Mouse (Mus musculus) brain, adult 2 months (tissue): Measurements from ENCODE around the gene Wbp1.

Source experiments
- DNase-seq: peaks from one replicate; pipeline ENCODE4 v3.0.0; 2011; ENCODE audit warnings: low read depth, low spot score

Gene Wbp1

GRCm38 (mm10) chr6:83116373-83117164, 4.8 kb downstream of the Wbp1 start:
- DNase-seq: no peak

- DNase-seq: no peak
Observed at GRCm38 (mm10) chr6:83115682-83116372, 5.5 kb downstream of the Wbp1 start.

- peak; percentile 95 for DNase-seq
Observed at GRCm38 (mm10) chr6:83115011-83115671, 6.2 kb downstream of the Wbp1 start, which contains the start of gene Mogs. Gene Mogs, plus strand, starts transcription at chr6:83115496.

GRCm38 (mm10) chr6:83111510-83112136, 9.7 kb downstream of the Wbp1 start:
- no peak for DNase-seq

- peak; percentile 90 for DNase-seq
Observed at GRCm38 (mm10) chr6:83108762-83109668, 12.3 kb downstream of the Wbp1 start, which contains the start of gene Mrpl53. Gene Mrpl53, plus strand, starts transcription at chr6:83109040.

GRCm38 (mm10) chr6:83107566-83108400, 13.6 kb downstream of the Wbp1 start:
- DNase-seq: peak; percentile 83

GRCm38 (mm10) chr6:83104158-83104557, 17.2 kb downstream of the Wbp1 start:
- peak; percentile 74 for DNase-seq

- DNase-seq: no peak
Observed at GRCm38 (mm10) chr6:83103130-83103650, 18.2 kb downstream of the Wbp1 start.

- DNase-seq: peak; percentile 74
Observed at GRCm38 (mm10) chr6:83101688-83102556, 19.4 kb downstream of the Wbp1 start.

- DNase-seq: peak; percentile 98
Observed at GRCm38 (mm10) chr6:83101316-83101687, 20.1 kb downstream of the Wbp1 start, which contains the start of the genes Ccdc142 and Gm42688. Gene Ccdc142, plus strand, starts transcription at chr6:83101601. Gene Gm42688, plus strand, starts transcription at chr6:83101617.

GRCm38 (mm10) chr6:83098411-83098810, 22.9 kb downstream of the Wbp1 start:
- DNase-seq: no peak

GRCm38 (mm10) chr6:83095968-83096367, 25.4 kb downstream of the Wbp1 start:
- DNase-seq: no peak

GRCm38 (mm10) chr6:83092416-83093127, 28.8 kb downstream of the Wbp1 start:
- no peak for DNase-seq

- no peak for DNase-seq
Observed at GRCm38 (mm10) chr6:83087926-83088260, 33.5 kb downstream of the Wbp1 start.

- no peak for DNase-seq
Observed at GRCm38 (mm10) chr6:83087205-83087925, 34.0 kb downstream of the Wbp1 start.

- DNase-seq: no peak
Observed at GRCm38 (mm10) chr6:83086121-83087035, 35.0 kb downstream of the Wbp1 start, which contains the start of gene Lbx2. Gene Lbx2, plus strand, starts transcription at chr6:83086367.
